Mouse (Mus musculus): ENCODE data around the gene Fam205a4. TPM values are rescaled to one million over a fixed set of nuclear protein-coding genes. Genes with fewer than 3 reads are reported as not detected.

Gene Fam205a4
- polyA plus RNA-seq (2014; fragmentation: Illumina TruSeq; extraction: RNeasy Lipid Tissue Mini Kit (QIAGEN cat#74804); ENCODE audit: low replicate concordance): 0.11 TPM

GRCm38 (mm10) chr4:41965758-41966157 is at the start of gene Fam205a4:
Gene Fam205a4, plus strand, starts transcription at chr4:41966058.

GRCm38 (mm10) chr4:41941272-41941671 is 24.6 kb upstream of the Fam205a4 start, which contains the start of gene Gm20878:
Gene Gm20878, plus strand, starts transcription at chr4:41941572.

Other genes starting within 250 kb of the Fam205a4 start
- gene Dctn3, start 242.9 kb upstream of the Fam205a4 start, polyA plus RNA-seq (2014; fragmentation: Illumina TruSeq; extraction: RNeasy Lipid Tissue Mini Kit (QIAGEN cat#74804); ENCODE audit: low replicate concordance): 29.6 TPM
- not detected for gene Arid3c, start 234.9 kb upstream of the Fam205a4 start, polyA plus RNA-seq (2014; fragmentation: Illumina TruSeq; extraction: RNeasy Lipid Tissue Mini Kit (QIAGEN cat#74804); ENCODE audit: low replicate concordance)
- gene Galt, start 210.8 kb upstream of the Fam205a4 start, polyA plus RNA-seq (2014; fragmentation: Illumina TruSeq; extraction: RNeasy Lipid Tissue Mini Kit (QIAGEN cat#74804); ENCODE audit: low replicate concordance): 0.85 TPM
- 13.3 TPM for gene Sigmar1, start 209.9 kb upstream of the Fam205a4 start, polyA plus RNA-seq (2014; fragmentation: Illumina TruSeq; extraction: RNeasy Lipid Tissue Mini Kit (QIAGEN cat#74804); ENCODE audit: low replicate concordance)
- gene Ccl27a, start 191.8 kb upstream of the Fam205a4 start, polyA plus RNA-seq (2014; fragmentation: Illumina TruSeq; extraction: RNeasy Lipid Tissue Mini Kit (QIAGEN cat#74804); ENCODE audit: low replicate concordance): 3.6 TPM
- not detected for gene Gm21541, start 62.4 kb upstream of the Fam205a4 start, polyA plus RNA-seq (2014; fragmentation: Illumina TruSeq; extraction: RNeasy Lipid Tissue Mini Kit (QIAGEN cat#74804); ENCODE audit: low replicate concordance)
- 0.71 TPM for gene Gm20878, start 24.5 kb upstream of the Fam205a4 start, polyA plus RNA-seq (2014; fragmentation: Illumina TruSeq; extraction: RNeasy Lipid Tissue Mini Kit (QIAGEN cat#74804); ENCODE audit: low replicate concordance)
- not detected for gene Gm21093, start 68.7 kb downstream of the Fam205a4 start, polyA plus RNA-seq (2014; fragmentation: Illumina TruSeq; extraction: RNeasy Lipid Tissue Mini Kit (QIAGEN cat#74804); ENCODE audit: low replicate concordance)
- not detected for gene Gm3893, start 125.1 kb downstream of the Fam205a4 start, polyA plus RNA-seq (2014; fragmentation: Illumina TruSeq; extraction: RNeasy Lipid Tissue Mini Kit (QIAGEN cat#74804); ENCODE audit: low replicate concordance)
- not detected for gene Gm13304, start 148.8 kb downstream of the Fam205a4 start, polyA plus RNA-seq (2014; fragmentation: Illumina TruSeq; extraction: RNeasy Lipid Tissue Mini Kit (QIAGEN cat#74804); ENCODE audit: low replicate concordance)
- not detected for gene Gm13306, start 187.4 kb downstream of the Fam205a4 start, polyA plus RNA-seq (2014; fragmentation: Illumina TruSeq; extraction: RNeasy Lipid Tissue Mini Kit (QIAGEN cat#74804); ENCODE audit: low replicate concordance)
- gene Gm13305, start 202.5 kb downstream of the Fam205a4 start, polyA plus RNA-seq (2014; fragmentation: Illumina TruSeq; extraction: RNeasy Lipid Tissue Mini Kit (QIAGEN cat#74804); ENCODE audit: low replicate concordance): not detected

All from small intestine, adult 10 weeks (tissue).